Mouse (Mus musculus): ENCODE results near the gene Xpc.

The Xpc gene

GRCm38 (mm10) chr6:91527227-91527860 is 11.7 kb upstream of the Xpc start:
- intact Hi-C loops (cut with DNase I), result loop anchor here (5.0 to 10.0 kb wide), 3 partner anchors 45 to 537 kb away; no protein-coding TSS in a partner anchor

DNA sequence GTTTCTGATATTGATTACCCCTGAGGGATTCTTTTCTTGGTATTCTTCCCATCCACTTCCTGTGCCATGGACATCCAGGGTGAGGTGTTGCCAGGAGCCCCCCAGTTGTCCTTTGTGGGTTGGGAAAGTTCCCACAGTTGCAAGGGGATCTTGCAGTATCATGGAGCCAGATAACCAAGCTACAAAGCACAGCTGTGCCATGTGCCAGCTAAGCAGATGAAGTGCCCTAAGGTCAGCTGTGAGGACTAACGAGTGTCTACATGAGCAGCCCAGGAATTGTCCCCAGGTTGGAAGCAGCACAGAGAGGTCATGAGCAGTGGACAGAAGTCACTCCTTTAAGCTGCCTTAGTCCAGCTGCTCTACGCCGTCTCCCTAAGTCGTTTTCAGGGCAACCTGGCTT is 9.9 kb upstream of the Xpc start:
- intact Hi-C loops (cut with DNase I), result loop anchor here (5.0 to 10.0 kb wide), 3 partner anchors 47 to 539 kb away; no protein-coding TSS in a partner anchor

DNA sequence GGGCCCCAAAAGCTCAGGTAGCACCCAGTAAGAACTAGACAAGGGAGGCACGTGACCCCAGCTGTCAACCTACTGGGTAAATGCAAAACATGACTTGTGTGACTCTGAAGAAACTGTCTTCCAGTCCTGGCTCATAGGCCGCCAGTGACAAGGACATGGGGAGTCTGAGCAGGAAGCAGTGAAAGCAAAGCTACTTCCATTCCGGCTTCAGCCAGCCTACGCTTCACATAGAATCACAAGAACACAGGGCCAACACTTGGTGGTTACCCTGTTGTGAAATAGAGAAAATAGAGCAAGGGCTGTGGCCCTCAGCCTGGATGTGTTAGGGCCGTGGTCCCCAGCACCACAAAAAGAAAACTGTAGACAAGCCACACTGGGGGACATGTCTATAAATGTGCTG is 7.1 kb upstream of the Xpc start:
- intact Hi-C loops (cut with DNase I), result loop anchor here (10.0 kb wide), 1 partner anchor 542 kb away; no protein-coding TSS in a partner anchor

DNA sequence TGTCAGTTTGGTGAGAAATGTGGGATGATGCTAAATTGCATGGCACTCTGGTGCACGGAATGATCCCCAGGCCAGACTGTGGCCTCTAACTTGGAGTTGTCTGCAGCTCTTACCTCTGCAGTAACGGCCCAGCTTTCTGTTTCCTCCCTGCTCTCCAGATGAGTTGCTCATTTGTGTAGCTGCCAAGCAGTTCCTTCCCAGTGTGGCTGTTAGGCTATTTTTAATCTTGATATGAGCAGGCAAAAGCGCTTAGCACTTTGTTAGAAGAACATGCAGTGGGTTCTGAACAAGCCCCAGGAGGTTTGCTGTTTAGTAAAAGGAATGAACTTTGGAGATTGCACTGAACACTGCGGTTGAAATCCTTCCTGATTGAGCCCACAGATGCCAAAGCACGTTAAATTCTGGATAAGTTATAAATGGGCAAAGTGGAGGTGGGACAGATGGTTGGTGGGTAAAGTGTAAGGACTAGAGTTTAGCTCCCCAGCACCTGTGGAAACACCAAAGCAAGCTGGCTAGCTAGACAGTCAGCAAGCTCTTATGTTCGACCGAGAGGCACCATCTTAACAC is 2.8 kb upstream of the Xpc start:
- intact Hi-C loops (cut with DNase I), result no loop called here

DNA sequence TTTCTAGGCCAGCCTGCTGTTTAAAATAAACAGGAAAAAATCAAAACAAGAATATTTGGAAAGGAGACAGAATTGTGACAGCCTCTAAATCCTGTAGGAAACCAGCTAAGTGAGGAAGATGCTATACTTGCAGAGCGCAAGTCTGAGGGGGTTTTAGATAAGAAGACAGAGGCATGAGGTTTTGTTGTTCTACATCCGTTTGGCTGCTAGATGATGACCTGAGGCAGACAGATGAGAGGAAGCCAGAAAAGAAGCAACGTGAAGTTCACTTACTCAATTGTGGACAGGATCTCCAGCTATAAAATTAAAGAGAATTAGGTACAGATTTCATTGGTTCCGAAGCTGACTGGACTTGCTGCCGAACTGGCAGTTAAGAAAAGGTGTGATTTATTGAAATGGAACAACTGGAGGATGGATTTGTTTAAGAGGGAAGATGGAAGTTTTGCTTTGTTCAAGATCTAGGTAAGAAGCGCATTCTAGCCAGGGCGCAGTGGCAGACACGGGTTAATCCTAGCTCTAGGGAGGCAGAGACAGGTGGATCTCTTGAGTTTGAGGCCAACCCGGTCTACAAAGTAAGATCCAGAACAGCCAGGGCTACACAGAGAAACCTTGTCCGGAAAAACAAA is 838 bp downstream of the Xpc start:
- intact Hi-C loops (cut with DNase I), result no loop called here

DNA sequence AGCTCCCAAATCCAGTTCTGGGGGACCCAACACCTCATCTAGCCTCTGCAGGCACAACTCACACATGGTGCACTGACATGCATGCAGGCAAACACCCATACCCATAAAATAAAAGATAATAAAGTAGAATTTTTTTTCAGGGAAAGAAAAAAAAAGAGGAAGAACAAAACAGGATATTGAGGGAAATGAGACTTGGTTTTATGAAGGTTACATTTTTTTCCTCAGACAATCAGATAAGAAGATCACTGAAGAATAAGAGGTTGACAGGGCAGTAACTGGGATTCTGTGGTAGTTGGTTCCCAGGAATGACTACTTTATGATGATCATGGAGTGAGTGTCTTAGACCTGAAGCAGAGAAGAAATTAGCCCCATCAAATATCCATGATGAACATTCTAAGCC is 1.6 kb downstream of the Xpc start:
- intact Hi-C loops (cut with DNase I), result no loop called here

- intact Hi-C loops (cut with DNase I), result no loop called here
Measured at GRCm38 (mm10) chr6:91510211-91510610, 5.5 kb downstream of the Xpc start.

DNA sequence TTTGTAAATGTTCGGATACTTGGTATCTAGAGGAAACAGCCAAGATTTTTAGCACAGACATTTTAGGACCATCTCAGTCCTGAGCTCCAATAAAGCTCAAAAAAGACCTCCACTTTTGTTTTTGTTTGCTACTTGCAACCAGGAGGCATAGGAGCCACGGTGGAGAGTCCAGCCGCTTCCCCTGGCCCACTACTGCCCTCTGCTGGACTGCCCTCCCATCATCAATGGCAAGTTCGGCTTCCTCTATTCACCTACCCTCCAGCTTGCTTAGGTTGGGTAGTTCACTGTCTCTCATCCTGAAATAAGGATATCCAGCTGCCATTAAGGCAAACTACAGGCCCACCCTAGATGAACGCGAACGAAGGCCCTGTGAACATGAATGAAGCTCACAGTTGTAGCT is 6.4 kb downstream of the Xpc start:
- intact Hi-C loops (cut with DNase I), result loop anchor here (2.0 to 5.0 kb wide), 2 partner anchors 37 to 223 kb away; partner anchors contain the start of genes Chchd4 and Tmem43

GRCm38 (mm10) chr6:91508041-91508440 is 7.6 kb downstream of the Xpc start:
- intact Hi-C loops (cut with DNase I), result loop anchor here (2.0 to 5.0 kb wide), 2 partner anchors 36 to 221 kb away; partner anchors contain the start of genes Chchd4 and Tmem43

DNA sequence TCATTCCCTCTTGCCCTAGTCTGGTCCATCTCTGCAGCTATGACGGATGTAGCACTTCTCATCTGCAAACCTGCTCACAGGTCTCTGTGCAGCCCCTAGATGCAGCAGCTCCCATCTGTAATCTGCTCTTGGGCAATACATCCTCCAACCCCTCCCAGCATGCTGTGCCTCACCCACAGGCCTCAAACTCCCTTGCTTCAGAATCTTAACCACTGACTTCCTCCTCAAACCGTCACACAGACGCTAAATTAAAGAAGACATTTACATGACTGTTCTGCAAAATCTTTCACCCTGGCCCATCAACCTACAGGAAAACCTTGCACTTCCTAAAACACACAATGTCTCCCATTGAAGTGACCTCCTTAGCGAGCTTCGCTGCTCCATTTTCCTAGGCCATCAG is 9.7 kb downstream of the Xpc start:
- intact Hi-C loops (cut with DNase I), result loop anchor here (5.0 kb wide), 1 partner anchor 34 kb away; the partner anchor contains the start of genes Chchd4 and Tmem43

- intact Hi-C loops (cut with DNase I), result no loop called here
Measured at GRCm38 (mm10) chr6:91503302-91503701, 12.4 kb downstream of the Xpc start.

DNA sequence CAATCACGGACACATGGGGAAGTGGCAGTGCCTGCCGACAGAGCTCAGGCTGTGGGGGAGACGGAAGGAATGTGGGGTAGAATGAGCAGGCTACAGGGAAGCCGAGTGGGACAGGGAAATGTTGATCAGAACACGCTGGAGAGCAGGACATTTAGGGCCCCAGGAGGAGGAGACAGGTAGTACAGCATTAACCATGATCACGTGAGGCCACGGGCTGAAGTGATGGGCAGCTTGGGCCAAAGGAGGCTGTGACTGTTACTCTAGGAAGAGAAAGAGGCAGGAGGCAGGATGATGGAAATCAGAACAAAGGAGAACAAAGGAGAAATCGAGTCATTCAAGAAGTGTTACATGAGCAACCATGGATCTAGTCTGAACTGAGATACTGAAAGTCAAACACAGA is 21.2 kb downstream of the Xpc start:
- intact Hi-C loops (cut with DNase I), result no loop called here

DNA sequence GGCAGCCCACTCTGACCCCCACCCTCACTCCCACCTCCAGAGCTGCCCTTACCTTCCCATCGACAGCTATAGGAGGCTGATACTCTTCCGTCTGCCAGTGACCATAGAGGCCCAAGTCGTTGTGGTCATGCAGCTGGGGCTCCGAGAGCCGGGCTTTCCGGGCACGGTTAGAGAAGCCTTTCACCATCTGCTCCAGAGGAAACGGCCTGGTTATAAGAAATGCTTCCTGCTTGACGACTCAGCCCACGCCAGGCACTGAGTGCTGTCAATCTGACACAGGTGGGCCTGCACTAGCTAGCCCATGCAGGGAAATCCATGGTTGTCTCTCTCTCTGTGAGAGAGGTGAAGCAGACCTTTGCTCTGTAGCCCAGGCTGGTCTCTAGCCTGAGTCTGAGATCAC is 22.6 kb downstream of the Xpc start:
- intact Hi-C loops (cut with DNase I), result no loop called here

DNA sequence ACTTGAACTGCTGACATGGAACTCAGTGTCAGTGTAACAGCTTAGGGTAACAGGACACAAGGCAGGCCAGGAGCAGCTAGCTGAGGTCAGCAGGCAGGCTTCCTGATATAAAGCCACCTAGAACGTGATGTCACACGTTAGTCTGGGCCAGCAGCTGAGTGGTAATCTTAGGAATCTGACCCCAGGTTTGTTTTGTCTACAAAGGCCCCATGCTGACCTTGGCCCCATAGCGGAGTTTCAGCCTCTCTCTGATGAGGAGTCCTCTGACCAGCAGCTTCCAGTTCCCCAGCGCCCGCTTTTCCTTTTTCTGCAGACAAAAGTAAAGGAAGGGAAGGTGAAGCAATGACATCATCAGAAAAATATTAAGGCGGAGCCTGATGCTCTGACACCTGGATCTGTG is 24.7 kb downstream of the Xpc start:
- intact Hi-C loops (cut with DNase I), result no loop called here

DNA sequence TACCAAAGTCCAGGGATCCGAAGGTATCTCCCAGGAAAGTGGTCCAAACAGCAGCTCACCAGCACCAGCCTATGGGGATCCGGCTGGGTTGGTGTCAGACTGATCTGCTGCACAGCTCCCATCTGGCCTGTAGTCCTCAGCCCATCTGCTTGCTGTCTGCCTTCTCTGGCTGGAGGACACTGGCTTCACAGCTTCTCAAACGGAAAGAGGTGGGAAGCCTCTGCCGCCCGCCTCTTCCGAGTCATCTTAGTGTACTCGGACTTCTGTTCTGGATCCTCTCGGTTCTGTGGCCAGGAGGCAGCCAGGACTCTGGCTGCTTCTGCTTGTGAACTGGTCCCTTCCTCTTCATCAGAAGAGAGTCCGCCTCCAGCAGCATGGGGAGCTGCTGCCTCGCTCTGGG is 25.8 kb downstream of the Xpc start:
- intact Hi-C loops (cut with DNase I), result no loop called here

- intact Hi-C loops (cut with DNase I), result no loop called here
Measured at GRCm38 (mm10) chr6:91488496-91489212, 27.0 kb downstream of the Xpc start.

- intact Hi-C loops (cut with DNase I), result no loop called here
Measured at GRCm38 (mm10) chr6:91486736-91487453, 28.8 kb downstream of the Xpc start.

- intact Hi-C loops (cut with DNase I), result no loop called here
Measured at GRCm38 (mm10) chr6:91483371-91483770, 32.3 kb downstream of the Xpc start.

- intact Hi-C loops (cut with DNase I), result no loop called here
Measured at GRCm38 (mm10) chr6:91476541-91476940, 39.1 kb downstream of the Xpc start.

- intact Hi-C loops (cut with DNase I), result loop anchor here (5.0 kb wide), 1 partner anchor 33 kb away; no protein-coding TSS in a partner anchor
Measured at GRCm38 (mm10) chr6:91474441-91475190, 41.1 kb downstream of the Xpc start.

Measured in adrenal gland (tissue).